Mouse (Mus musculus) liver, postnatal 0 days (tissue): Measurements from ENCODE around the gene Clmp. TPM values are rescaled to one million over a fixed set of nuclear protein-coding genes. Genes with fewer than 3 reads are reported as not detected.

Experiments used
- ATAC-seq: fragments of 200-750 bp; cut with Nextera tagmentation; 2 replicates; pipeline ENCODE4 v1.8.0; 2017; ENCODE audit warnings: mild to moderate bottlenecking, moderate library complexity
- DNase-seq: peaks from one replicate; pipeline ENCODE4 v3.0.0-alpha.2; 2016
- H3K27ac ChIP-seq: fragments of 300-500 bp; sonication (generic); 2 replicates; pipeline ENCODE4 v1.5.1; 2014; ENCODE audit warnings: antibody characterized with exemption, moderate library complexity, mild to moderate bottlenecking, low read depth
- H3K27me3 ChIP-seq: fragments of 300-500 bp; sonication (generic); 2 replicates; pipeline ENCODE4 v1.6.1; 2014; ENCODE audit warnings: low read length, control low read depth, mixed read lengths; ENCODE audit not compliant: insufficient read depth
- H3K36me3 ChIP-seq: fragments of 300-500 bp; sonication (generic); replicated peaks from 2 replicates; pipeline ENCODE4 v1.6.1; 2014; ENCODE audit warnings: mild to moderate bottlenecking, control low read depth, low read length, moderate library complexity, mixed read lengths; ENCODE audit not compliant: insufficient read depth
- H3K4me1 ChIP-seq: fragments of 300-500 bp; sonication (generic); 2 replicates; pipeline ENCODE4 v1.6.1; 2014; ENCODE audit warnings: antibody characterized with exemption, mild to moderate bottlenecking, control low read depth; ENCODE audit not compliant: insufficient read depth
- H3K4me2 ChIP-seq: fragments of 300-500 bp; sonication (generic); 2 replicates; pipeline ENCODE4 v1.6.1; 2014; ENCODE audit warnings: low read depth, mild to moderate bottlenecking, low read length, moderate library complexity, mixed read lengths
- H3K4me3 ChIP-seq: fragments of 300-500 bp; sonication (generic); 2 replicates; pipeline ENCODE4 v1.5.1; 2014; ENCODE audit warnings: low read depth, low read length
- H3K9ac ChIP-seq: fragments of 300-500 bp; sonication (generic); replicated peaks from 2 replicates; pipeline ENCODE4 v1.6.1; 2014; ENCODE audit warnings: mild to moderate bottlenecking, moderate library complexity
- H3K9me3 ChIP-seq: fragments of 300-500 bp; sonication (generic); 2 replicates; pipeline ENCODE4 v1.6.1; 2016; ENCODE audit warnings: mild to moderate bottlenecking, control low read depth, low read length, mixed read lengths
- CTCF ChIP-seq: sonication (generic); IDR thresholded peaks from 2 replicates; pipeline ENCODE4 v1.5.1; 2016; ENCODE audit warnings: antibody characterized with exemption, low read depth
- EP300 ChIP-seq: IDR thresholded peaks from 2 replicates; pipeline ENCODE4 v1.6.1; 2016; ENCODE audit warnings: antibody characterized with exemption, low read depth, mild to moderate bottlenecking
- WGBS: fragments of 180-500 bp; shearing (Covaris S2); extraction: QIAGEN DNeasy Blood & Tissue Kit; methylation state at CpG from one replicate; pipeline ENCODE4 v1.1.7; 2014; ENCODE audit not compliant: insufficient replicate concordance; 5-methylcytosine and 5-hydroxymethylcytosine counted together
- polyA plus RNA-seq: library from polyadenylated mRNA; unstranded; fragments of >200 nt; fragmentation: Nextera tagmentation; extraction: Ambion mirVana; gene quantifications from 2 replicates; pipeline ENCODE4 v1.2.1, GENCODE M21; 2015

Clmp gene
- polyA plus RNA-seq, 1 experiment from 2014 or later: 1.8 TPM

GRCm38 (mm10) chr9:40791864-40792633, 106.3 kb downstream of the Clmp start:
- TF ChIP-seq EP300: no peak
- TF ChIP-seq CTCF: no peak
- no peaks in the 10 kb centered on the region for H3K27me3 ChIP-seq
- no peak overlapping the region for H3K9ac ChIP-seq
- no peaks in the 10 kb centered on the region for H3K9me3 ChIP-seq
- H3K4me2 ChIP-seq: no peak overlapping the region
- H3K27ac ChIP-seq: no peak overlapping the region
- H3K36me3 ChIP-seq: no peaks in the 10 kb centered on the region
- no peak for DNase-seq
- no peaks in the 10 kb centered on the region for H3K4me1 ChIP-seq
- WGBS: 63% methylated on average over 6 of the region's 6 CpGs
- no peak for ATAC-seq
- no peak overlapping the region for H3K4me3 ChIP-seq

DNA sequence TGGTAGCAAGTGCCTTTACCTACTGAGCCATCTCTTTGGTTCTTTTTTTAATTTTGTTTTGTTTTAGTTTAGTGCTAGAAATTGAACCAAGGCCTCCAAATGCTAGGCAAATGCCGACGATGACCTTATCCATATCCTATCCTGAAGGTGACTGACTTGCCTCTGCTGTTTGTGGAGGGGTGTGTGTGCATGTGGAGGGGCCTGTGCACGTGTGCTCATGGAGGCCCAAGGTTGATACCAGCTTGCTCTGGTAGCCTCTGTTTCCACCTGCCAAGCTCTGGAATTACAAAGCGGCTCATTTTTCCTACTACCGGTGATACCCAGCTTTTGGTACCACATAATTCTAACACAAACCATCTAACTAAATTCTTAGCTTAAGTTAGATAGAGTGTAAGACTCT, 107.8 kb downstream of the Clmp start:
- H3K36me3 ChIP-seq: no peaks in the 10 kb centered on the region
- no peak overlapping the region for H3K9ac ChIP-seq
- no peak overlapping the region for H3K4me2 ChIP-seq
- no peaks in the 10 kb centered on the region for H3K9me3 ChIP-seq
- WGBS: 89% methylated on average over 5 of the region's 5 CpGs
- no peak overlapping the region for H3K4me3 ChIP-seq
- peaks cover 5% of the 10 kb centered on the region for H3K4me1 ChIP-seq
- TF ChIP-seq EP300 (no peak), CTCF (no peak)
- H3K27ac ChIP-seq: no peak overlapping the region
- H3K27me3 ChIP-seq: no peaks in the 10 kb centered on the region
- DNase-seq: no peak
- ATAC-seq: no peak

GRCm38 (mm10) chr9:40794251-40794650, 108.5 kb downstream of the Clmp start:
- DNase-seq: no peak
- TF ChIP-seq CTCF (no peak), EP300 (no peak)
- no peak overlapping the region for H3K4me3 ChIP-seq
- no peaks in the 10 kb centered on the region for H3K9me3 ChIP-seq
- 46% methylated on average over 5 of the region's 5 CpGs for WGBS
- H3K27me3 ChIP-seq: no peaks in the 10 kb centered on the region
- no peak overlapping the region for H3K9ac ChIP-seq
- no peak overlapping the region for H3K4me2 ChIP-seq
- ATAC-seq: no peak
- H3K4me1 ChIP-seq: peaks cover 12% of the 10 kb centered on the region
- H3K27ac ChIP-seq: no peak overlapping the region
- no peaks in the 10 kb centered on the region for H3K36me3 ChIP-seq

- no peak for DNase-seq
- no peak overlapping the region for H3K4me3 ChIP-seq
- H3K9ac ChIP-seq: no peak overlapping the region
- no peak for TF ChIP-seq EP300
- TF ChIP-seq CTCF: no peak
- peaks cover 12% of the 10 kb centered on the region for H3K4me1 ChIP-seq
- WGBS: 75% methylated on average over 5 of the region's 5 CpGs
- ATAC-seq: no peak
- no peak overlapping the region for H3K4me2 ChIP-seq
- no peaks in the 10 kb centered on the region for H3K9me3 ChIP-seq
- no peaks in the 10 kb centered on the region for H3K36me3 ChIP-seq
- no peak overlapping the region for H3K27ac ChIP-seq
- H3K27me3 ChIP-seq: no peaks in the 10 kb centered on the region
Observed at GRCm38 (mm10) chr9:40794926-40795325, 109.2 kb downstream of the Clmp start.

- TF ChIP-seq CTCF (no peak), EP300 (no peak)
- no peak overlapping the region for H3K27ac ChIP-seq
- WGBS: 71% methylated on average over 2 of the region's 2 CpGs
- no peaks in the 10 kb centered on the region for H3K9me3 ChIP-seq
- H3K4me1 ChIP-seq: peaks cover 12% of the 10 kb centered on the region
- no peak for DNase-seq
- ATAC-seq: no peak
- H3K27me3 ChIP-seq: no peaks in the 10 kb centered on the region
- no peak overlapping the region for H3K4me2 ChIP-seq
- no peak overlapping the region for H3K9ac ChIP-seq
- H3K4me3 ChIP-seq: no peak overlapping the region
- no peaks in the 10 kb centered on the region for H3K36me3 ChIP-seq
Observed at GRCm38 (mm10) chr9:40795562-40795961, 109.8 kb downstream of the Clmp start.

DNA sequence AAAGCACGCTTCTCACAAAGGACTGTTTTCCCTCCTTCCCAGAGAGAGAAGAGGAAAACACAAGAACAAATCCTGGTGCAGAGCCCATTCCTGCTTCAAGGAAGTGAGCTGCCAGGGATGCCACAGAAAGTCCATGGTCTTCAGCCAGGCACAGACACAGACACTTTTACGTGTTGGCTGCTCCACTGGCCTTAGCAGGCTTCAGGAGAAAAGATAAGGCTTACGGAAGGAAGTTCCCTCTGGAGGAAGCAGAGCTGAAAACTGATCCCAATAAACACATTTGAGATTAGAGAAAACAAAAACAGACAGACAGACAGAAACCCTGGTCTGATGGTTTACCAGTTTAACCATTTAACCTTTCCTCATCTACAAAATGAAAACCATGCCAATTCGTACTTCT, 110.3 kb downstream of the Clmp start:
- TF ChIP-seq CTCF: no peak
- no peak for TF ChIP-seq EP300
- no peak for ATAC-seq
- peaks cover 12% of the 10 kb centered on the region for H3K4me1 ChIP-seq

More for the DNA sequence above, 110.3 kb downstream of the Clmp start:
- H3K4me2 ChIP-seq: no peak overlapping the region
- no peaks in the 10 kb centered on the region for H3K36me3 ChIP-seq
- no peak overlapping the region for H3K27ac ChIP-seq
- WGBS: 57% methylated on average over 4 of the region's 4 CpGs
- DNase-seq: no peak
- H3K9ac ChIP-seq: no peak overlapping the region; the same call in 1 of the 2 replicates
- no peaks in the 10 kb centered on the region for H3K27me3 ChIP-seq
- no peaks in the 10 kb centered on the region for H3K9me3 ChIP-seq
- no peak overlapping the region for H3K4me3 ChIP-seq
